Comparison of ENCODE assay signal across 8 mouse cellular contexts in genomic region chr11:98026570-98027296, GRCm38 (mm10). TPM values are rescaled to one million over a fixed set of nuclear protein-coding genes. Genes with fewer than 3 reads are reported as not detected.
DNase-seq lines count a peak whose midpoint lies in the region; ATAC-seq and TF ChIP-seq lines count a peak whose summit lies in the region.

TSS of gene Rpl19 (plus strand) at chr11:98026710.

- peaks cover 2% of the 10 kb centered on the region; the same call in 1 of the 2 replicates for H3K4me1 ChIP-seq in cortical plate, adult 2 months (ENCODE audit: control insufficient read depth, insufficient read depth, low read length)

- peak within 1 kb of the TSS; percentile 94 for H3K4me3 ChIP-seq in cortical plate, adult 2 months (ENCODE audit: insufficient read depth, low read length)

- peak; percentile 93 for TF ChIP-seq POLR2A in cortical plate, adult 2 months (IDR thresholded peaks at IDR 0.05; ENCODE audit: extremely low read depth, insufficient read depth, low read length)

- DNase-seq in gastrocnemius, postnatal 10 days: peak; percentile 93
- peak; percentile 95 for DNase-seq in induced T-regulatory cell, adult 2 months (ENCODE audit: low read depth)
- peak; percentile 82 to 94 for DNase-seq in left cerebral cortex, adult 9 months (ENCODE audit: low spot score in 2 of 2)
- peak; percentile 93 for DNase-seq in right cerebral cortex, postnatal 14 days
- DNase-seq in urinary bladder, postnatal 36 days (ENCODE audit: low spot score in 2 of 2): peak; percentile 87 to 93

- H3K27ac ChIP-seq in cortical plate, adult 2 months (ENCODE audit: insufficient read depth, low read length): peak within 1 kb of the TSS; percentile 71

- ATAC-seq in activated CD4-positive, CD25-positive, alpha-beta regulatory T cell, adult 4 months: peak; percentile 72
- peak; percentile 74 for ATAC-seq in megakaryocyte progenitor cell, adult 5-6 weeks (replicated peaks; ENCODE audit: poor library complexity)

- TF ChIP-seq CTCF in cortical plate, adult 2 months (IDR thresholded peaks at IDR 0.05; ENCODE audit: extremely low read depth, insufficient read depth, low read length): no peak

RNA-seq across cellular contexts. Expression of gene Rpl19, which starts in this region (rescaled TPM):
- polyA plus RNA-seq in activated CD4-positive, CD25-positive, alpha-beta regulatory T cell, adult 4 months (2017; shearing (Covaris generic)): 1,000 to 10,000 TPM; 3,386 to 3,946 TPM
- 880 and 901 TPM in 2 replicates for polyA plus RNA-seq in cortical plate, adult 2 months (2012; rRNA removed)
- total RNA-seq in gastrocnemius, postnatal 10 days (2021): 100 to 1,000 TPM; 848 to 925 TPM
- total RNA-seq in megakaryocyte progenitor cell, adult 5-6 weeks (2015): 3,659 and 3,794 TPM in 2 replicates
- total RNA-seq in megakaryocyte progenitor cell, adult 5-6 weeks (2017): 1,648 and 1,816 TPM in 2 replicates

Comparison
In these comparisons a context has a peak if more than half of its experiments do, and no peak if none do; other contexts are left out.
1. Peak in every context shown above with its lines: DNase-seq, ATAC-seq, H3K4me3 ChIP-seq and H3K27ac ChIP-seq.